Mouse (Mus musculus) left cerebral cortex, postnatal 10 days (tissue): ENCODE measurements around the gene Tfap2a. TPM values are rescaled to one million over a fixed set of nuclear protein-coding genes. Genes with fewer than 3 reads are reported as not detected.
A peak's percentile ranks its signal among the peaks of the same experiment; 100 is the strongest.

ENCODE experiments used
- DNase-seq, 2 experiments: peaks; one replicate each; pipeline ENCODE4 v3.0.0; 2021 to 2022; ENCODE audit warnings: low spot score in 2 of 2, mixed read lengths in 1 of 2; ENCODE audit errors: extremely low spot score in 1 of 2
- intact Hi-C: fragments of 180-260 bp; cut with DNase I; formaldehyde crosslinking; loops from one replicate; pipeline ENCODE4 v1.15.1; 2025
- total RNA-seq, 2 experiments: library from RNA; stranded (reverse); gene quantifications; 2 replicates each; pipeline ENCODE4 v1.2.3; 2021

Gene Tfap2a
- total RNA-seq = under 1 TPM; 0.49 to 0.51 TPM

- intact Hi-C loops = no loop called here
- no peak for DNase-seq
Observed at GRCm38 (mm10) chr13:40738196-40738880, at the start of gene Tfap2a. TSS of gene Tfap2a (minus strand) at chr13:40738376.

DNA sequence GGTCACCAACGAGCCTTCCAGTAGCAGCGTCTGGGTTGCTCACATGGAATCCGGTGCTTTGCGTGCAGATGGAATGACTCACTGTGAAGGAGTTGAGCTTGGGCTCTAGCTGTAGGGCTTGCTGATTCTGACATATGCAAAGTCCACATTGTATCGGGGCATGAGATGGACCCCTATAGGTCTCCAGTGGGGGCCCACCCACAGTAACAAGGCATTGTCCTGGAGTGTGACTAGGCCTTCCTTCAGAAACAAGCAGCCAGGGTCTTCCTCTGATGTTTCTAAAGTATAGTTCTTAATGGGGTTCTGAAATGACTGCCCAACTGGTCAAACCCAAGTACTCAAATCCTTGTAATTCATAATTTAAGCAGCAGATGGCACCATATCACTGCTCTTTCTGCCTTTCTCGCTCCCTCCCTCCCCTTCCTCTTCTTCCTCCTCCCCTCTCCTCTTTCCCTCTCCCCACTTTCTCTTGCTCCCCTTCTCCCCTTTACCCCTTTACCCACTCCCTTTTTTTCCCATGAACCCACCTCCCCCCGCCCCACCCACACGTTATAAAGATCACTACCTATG is 46.1 kb upstream of the Tfap2a start:
- DNase-seq = peak in 1 of 2 experiments; percentile 36

GRCm38 (mm10) chr13:40757995-40758394 is 19.8 kb upstream of the Tfap2a start:
- intact Hi-C loops = loop anchor here (5.0 kb wide), 1 partner anchor 1576 kb away; no protein-coding TSS in a partner anchor

More for the DNA sequence above, 46.1 kb upstream of the Tfap2a start:
- intact Hi-C loops = loop anchor here (2.0 to 5.0 kb wide), 2 partner anchors 455 to 788 kb away; no protein-coding TSS in a partner anchor

DNA sequence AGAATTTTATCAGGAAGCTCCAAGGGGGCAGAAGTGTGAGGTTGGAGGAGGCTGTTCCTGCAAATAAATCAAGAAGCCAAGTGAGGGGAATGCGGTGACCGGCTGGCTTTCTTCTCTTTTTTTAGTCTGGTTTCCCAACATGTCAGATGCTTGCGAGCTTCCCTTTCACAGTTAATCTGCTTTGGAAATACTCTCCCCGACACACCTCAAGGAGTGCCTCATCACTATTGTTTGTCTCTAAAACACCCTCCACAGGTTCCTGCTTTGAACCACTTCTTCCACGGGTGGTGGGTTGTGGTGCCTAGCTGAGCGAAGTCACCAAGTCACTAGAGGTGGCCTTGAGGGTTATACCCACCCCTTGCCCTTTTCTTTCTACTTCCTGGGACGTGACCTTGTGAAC is 18.2 kb upstream of the Tfap2a start:
- intact Hi-C loops = loop anchor here (5.0 kb wide), 1 partner anchor 1574 kb away; no protein-coding TSS in a partner anchor
- DNase-seq = no peak

More at GRCm38 (mm10) chr13:40757995-40758394, 19.8 kb upstream of the Tfap2a start:
- no peak for DNase-seq

GRCm38 (mm10) chr13:40754091-40754490 is 15.9 kb upstream of the Tfap2a start:
- intact Hi-C loops = no loop called here
- DNase-seq = no peak

DNA sequence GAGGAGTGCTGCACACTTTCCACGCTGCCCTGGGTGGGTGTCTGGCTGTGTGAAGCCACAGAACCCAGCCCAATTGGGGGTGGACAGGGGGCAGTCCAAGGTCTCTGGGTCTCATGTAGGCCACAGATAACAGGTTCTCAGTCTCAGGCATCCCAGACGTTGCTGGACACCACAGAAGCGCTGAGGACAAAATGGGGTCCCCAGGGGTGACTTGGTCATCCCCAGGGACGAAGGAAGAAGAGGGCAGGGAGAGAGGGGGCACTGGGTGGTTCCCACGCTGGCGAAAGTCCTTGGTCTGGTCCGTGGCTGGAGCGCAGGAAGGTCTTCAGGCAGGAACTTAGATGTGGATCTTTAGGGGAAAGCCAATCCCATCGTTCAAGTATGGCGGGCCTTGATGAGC is 13.7 kb upstream of the Tfap2a start:
- intact Hi-C loops = no loop called here
- DNase-seq = no peak

DNA sequence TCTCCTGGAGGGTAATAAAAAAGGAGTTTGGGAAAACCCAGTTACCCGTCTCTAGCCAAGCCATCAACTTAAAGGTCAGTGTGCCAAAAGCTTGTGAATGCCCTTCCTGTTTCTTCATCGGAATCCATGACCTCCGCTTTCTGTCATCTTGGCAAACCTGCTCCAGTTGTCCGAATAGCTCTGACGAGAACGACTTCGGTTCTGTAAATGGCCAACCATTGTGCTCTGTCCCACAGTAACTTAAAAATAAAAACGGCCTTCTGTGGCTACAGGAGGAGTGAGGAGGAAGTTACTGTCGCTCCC is 11.4 kb upstream of the Tfap2a start:
- intact Hi-C loops = loop anchor here (5.0 to 10.0 kb wide), 3 partner anchors 1105 to 1757 kb away; no protein-coding TSS in a partner anchor

DNA sequence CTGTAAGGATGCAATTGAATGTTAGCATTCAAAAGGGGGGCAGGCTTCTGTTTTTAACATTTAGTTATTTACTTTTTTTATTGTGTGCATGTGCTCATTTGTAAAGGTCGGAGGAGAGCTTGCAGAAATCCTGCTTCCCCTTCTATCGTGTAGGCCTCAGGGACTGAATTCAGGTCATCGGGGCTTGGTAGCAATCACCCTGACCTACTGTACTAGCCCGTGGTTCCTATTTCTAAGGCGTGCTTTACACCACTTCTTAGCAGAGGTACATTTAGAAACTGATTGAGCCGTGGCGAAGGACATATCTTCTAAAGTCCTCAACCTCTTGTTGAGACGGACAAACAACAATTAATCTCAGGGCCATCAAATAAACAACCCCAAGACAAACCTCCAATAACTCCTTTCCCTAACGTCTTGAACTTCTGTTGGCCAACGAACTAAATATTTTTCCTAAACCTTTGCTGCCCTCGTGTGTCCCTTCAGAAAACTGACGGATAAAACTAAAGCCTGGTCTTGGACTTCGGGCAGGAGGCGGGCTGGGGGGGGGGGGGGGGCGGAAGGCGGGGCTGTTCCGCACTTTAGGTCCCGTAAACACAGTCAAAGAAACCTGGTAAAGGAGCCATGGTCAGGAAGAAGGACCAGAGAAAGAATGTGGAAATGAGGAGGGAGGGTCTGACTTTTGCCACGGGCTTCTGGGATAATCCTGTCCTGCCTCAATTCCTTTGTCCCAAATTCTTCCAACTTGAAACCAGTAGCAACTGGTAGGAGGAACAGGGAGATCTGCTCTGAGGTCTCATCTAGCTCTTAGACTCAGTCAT is 10.8 kb upstream of the Tfap2a start:
- intact Hi-C loops = loop anchor here (5.0 to 10.0 kb wide), 3 partner anchors 1104 to 1757 kb away; no protein-coding TSS in a partner anchor
- DNase-seq = peak in 1 of 2 experiments; percentile 29

More for the DNA sequence above, 11.4 kb upstream of the Tfap2a start:
- DNase-seq = no peak

DNA sequence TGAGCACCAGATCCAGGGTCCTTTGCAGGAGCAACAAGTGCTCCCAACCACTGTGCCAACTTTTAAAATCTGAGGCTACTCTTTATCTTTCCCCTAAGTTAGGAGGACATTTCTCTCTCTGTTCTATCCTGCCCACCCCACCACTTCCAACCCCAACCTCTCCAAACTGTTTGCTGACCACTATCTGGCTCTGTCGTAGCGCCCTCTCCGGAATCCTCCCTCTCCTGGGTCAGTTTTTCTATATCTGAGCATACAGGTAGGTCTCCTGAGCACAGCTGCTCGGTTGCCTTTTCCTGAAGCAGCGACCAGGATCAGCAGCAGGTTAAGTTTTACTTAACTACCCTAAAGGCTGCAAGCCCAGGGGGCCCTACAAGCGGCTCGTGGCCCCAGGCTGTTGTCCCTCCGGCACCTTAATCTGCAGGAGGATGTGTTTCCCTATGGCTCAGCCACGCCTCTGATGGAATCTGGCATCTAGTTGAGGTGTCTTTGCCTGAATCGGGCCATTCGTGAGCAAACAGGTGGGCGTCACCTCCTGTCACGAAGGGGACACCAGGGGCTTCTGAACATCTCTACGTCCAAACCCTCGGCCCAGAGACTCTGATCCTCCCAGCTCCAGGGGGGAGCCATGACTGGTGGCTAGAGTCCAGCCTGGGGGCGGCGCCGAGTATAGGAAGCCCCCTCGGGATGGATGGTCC is 6.1 kb upstream of the Tfap2a start:
- no peak for DNase-seq
- intact Hi-C loops = loop anchor here (10.0 kb wide), 1 partner anchor 1099 kb away; no protein-coding TSS in a partner anchor

GRCm38 (mm10) chr13:40743221-40743620 is 5.0 kb upstream of the Tfap2a start:
- intact Hi-C loops = loop anchor here (10.0 kb wide), 1 partner anchor 1098 kb away; no protein-coding TSS in a partner anchor
- DNase-seq = no peak

DNA sequence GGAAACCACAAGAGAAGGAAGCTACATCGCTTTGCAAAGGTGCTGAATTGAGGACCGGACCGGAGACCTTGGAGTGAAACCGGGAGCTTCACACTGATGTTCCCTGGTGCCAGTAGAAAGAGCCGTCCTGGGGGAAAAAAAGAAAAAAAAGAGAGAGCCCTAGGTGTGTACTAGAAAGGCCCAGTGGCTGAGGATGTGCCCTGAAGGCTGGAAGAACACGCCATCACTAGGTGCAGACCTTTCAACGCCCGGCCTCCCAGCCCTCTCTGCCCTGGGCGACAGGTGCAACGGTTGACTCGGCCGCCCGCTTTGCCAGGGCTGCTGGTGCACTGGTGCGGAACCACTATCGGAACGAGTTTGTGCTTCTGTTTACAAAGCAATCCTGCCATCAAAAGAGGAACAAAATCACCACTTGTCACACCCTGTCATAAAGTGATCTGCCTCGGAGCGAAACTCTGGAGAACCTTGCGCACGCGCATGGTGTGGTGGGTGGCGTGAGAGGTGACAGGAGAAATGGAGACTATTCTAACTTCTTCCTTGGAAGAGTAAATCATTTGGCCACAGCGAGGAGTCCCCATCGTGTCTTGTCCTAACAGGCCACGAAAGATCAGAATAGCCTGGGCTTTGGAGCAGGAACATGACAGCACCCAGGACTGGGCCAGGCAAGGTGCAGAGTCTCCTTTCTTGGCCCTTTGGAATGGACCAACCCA is 3.8 kb upstream of the Tfap2a start:
- intact Hi-C loops = loop anchor here (10.0 kb wide), 1 partner anchor 1097 kb away; no protein-coding TSS in a partner anchor
- DNase-seq = no peak

GRCm38 (mm10) chr13:40741436-40741835 is 3.3 kb upstream of the Tfap2a start:
- DNase-seq = no peak
- intact Hi-C loops = loop anchor here (10.0 kb wide), 1 partner anchor 1097 kb away; no protein-coding TSS in a partner anchor

DNA sequence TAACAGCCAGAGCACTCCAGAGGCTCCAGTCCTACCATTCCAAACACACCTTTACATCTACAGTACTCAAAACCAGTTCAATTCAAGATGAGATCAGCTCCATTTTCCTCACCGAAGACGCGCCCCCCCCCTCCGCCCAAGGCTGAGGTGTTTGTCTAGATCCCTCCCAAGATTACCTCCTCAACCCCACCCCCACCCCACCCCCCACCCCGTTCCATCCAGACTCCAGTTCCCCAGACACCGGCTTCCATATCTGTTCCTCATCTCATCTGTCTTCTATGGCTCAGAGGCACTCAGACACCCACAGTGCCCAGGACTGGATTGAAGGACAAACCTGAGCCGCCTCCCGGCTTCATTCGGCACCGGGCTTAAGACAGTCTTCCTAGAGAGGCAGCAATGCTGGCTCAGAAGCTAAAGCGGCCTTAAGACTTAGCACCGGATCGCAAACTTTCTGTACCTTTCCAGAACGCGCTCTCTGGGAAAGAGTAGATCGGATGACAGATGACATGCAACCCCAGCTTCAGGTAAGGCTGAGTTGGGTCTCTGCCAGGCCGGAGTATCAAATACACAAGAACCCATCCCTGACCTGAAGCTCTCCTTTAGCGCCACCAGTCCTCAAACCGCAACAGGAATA is 2.7 kb upstream of the Tfap2a start:
- DNase-seq = no peak
- intact Hi-C loops = loop anchor here (10.0 kb wide), 1 partner anchor 1096 kb away; no protein-coding TSS in a partner anchor

- no peak for DNase-seq
- intact Hi-C loops = loop anchor here (10.0 kb wide), 1 partner anchor 1095 kb away; no protein-coding TSS in a partner anchor
Observed at GRCm38 (mm10) chr13:40739901-40740300, 1.7 kb upstream of the Tfap2a start.

- DNase-seq = no peak
- intact Hi-C loops = no loop called here
Observed at GRCm38 (mm10) chr13:40739121-40739650, 1.0 kb upstream of the Tfap2a start.

DNA sequence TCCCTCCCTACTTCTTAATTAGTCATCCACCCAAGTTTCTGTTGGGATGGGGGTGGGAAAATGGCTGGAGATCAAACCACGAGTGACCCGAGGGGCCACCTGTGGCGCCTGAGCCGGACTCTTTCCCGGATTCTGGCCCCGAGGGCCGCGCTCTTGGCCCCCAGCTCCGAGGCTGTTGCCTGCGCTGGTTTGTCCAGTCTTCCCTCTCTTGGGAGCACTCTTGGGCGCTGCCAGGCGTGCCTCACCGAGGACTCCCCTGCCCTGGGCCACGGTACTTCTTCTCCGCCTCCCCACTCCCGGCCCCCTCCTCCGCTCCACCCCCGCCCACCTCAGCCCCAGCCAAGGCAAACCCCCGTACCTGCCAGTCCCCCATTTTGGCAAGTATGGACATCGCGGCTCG is 415 bp downstream of the Tfap2a start:
- intact Hi-C loops = no loop called here
- no peak for DNase-seq

- no peak for DNase-seq
- intact Hi-C loops = no loop called here
Observed at GRCm38 (mm10) chr13:40737099-40737498, 1.1 kb downstream of the Tfap2a start.
